Mouse (Mus musculus) right cerebral cortex, postnatal 36 days (tissue): ENCODE measurements around the gene Arhgef40.
"Not testable (repeated sequence)": the region's sequence is repeated elsewhere in the genome, so short reads cannot be mapped to it uniquely, and the experiment has no call there.

Source experiments
- DNase-seq, 2 experiments: peaks; one replicate each; pipeline ENCODE4 v3.0.0; 2022; ENCODE audit warnings: low spot score in 2 of 2, mixed read lengths in 1 of 2

Gene Arhgef40

GRCm38 (mm10) chr14:52019051-52019589, 34.6 kb downstream of the Arhgef40 start:
- no peak for DNase-seq

- DNase-seq: peak; percentile 98
Measured at GRCm38 (mm10) chr14:52019590-52020340, 35.2 kb downstream of the Arhgef40 start.

- peak; percentile 56 to 69 for DNase-seq
Measured at GRCm38 (mm10) chr14:52020486-52021137, 36.1 kb downstream of the Arhgef40 start, which contains the start of gene Zfp219. Gene Zfp219 (minus strand): TSS chr14:52020733.

GRCm38 (mm10) chr14:52021138-52021529, 36.6 kb downstream of the Arhgef40 start:
- no peak for DNase-seq

DNA sequence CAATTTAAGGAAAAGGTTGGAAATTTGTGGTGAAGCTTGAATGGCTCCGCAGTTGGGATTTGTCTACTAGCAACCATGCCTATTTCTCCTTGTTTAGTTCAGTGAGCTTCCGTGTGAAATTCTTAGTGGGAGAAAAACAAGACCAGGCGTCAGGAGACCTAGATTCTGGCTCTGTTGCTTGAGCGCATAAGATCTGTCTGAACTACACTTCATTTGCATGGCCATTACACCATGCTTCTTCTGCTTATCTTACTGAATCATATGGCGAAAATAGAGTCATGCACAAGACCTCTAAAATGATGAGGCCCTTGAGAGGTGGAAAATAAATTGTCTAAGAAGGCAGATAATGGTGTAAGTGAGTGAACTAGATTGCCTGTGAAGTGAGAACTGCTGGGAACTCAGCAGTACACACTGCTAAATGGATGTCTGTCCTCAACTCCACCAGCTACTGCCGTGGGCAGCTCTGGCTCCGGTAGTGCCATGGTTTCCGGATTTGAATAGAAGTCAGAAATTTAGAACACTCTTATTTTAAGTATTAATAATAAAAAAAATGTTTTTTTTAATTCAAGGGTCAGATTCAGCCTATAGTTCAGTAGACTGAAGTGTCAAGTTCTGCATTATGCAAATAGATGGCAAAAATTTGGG, 37.2 kb downstream of the Arhgef40 start:
- no peak for DNase-seq

GRCm38 (mm10) chr14:52022244-52022708, 37.8 kb downstream of the Arhgef40 start:
- DNase-seq: no peak

GRCm38 (mm10) chr14:52022709-52023459, 38.4 kb downstream of the Arhgef40 start:
- DNase-seq: peak; percentile 75 to 78

DNA sequence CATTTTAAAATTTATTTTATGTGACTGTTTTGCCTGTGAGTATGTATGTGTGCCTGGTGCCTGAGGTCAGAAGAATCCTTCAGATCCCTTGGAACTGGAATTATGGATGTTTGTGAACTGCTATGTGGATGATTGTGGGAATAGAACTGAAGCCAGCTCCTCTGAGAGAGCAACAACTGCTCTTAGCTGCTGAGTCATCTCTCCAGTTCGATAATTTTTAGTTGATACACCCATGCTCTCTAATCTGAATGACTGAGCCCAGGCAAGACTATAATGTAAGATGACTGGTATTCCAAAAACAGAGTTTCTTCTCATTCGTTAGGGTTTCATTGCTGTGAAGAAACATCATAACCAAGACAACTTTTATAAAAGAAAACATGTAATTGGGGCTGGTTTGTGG, 39.6 kb downstream of the Arhgef40 start:
- DNase-seq: no peak

GRCm38 (mm10) chr14:52026342-52026741, 41.8 kb downstream of the Arhgef40 start:
- no peak for DNase-seq

DNA sequence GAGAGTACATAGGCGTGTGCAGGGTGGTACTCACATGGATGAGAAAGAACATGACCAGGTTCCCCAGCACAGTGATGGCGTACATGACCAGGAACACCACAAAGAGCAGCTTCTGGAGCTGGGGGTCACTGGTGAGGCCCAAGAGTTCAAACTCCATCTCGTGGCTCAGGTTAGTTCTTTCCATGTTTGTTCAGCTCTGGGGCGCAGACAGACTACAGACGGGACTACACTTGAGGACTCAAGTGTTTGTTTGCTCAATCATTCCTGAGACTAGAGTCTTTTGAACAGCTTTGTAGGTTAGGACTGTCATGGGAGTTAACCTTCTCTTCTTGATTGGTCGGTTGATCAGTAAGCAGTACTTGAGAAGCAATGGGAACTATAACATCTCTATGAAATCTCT, 51.4 kb downstream of the Arhgef40 start:
- DNase-seq: no peak

GRCm38 (mm10) chr14:52039332-52039731, 54.8 kb downstream of the Arhgef40 start:
- DNase-seq: no peak

GRCm38 (mm10) chr14:52042359-52042758, 57.8 kb downstream of the Arhgef40 start, which contains the start of gene Olfr221:
Gene Olfr221 (minus strand): TSS chr14:52042459.
- DNase-seq: not testable (repeated sequence)

DNA sequence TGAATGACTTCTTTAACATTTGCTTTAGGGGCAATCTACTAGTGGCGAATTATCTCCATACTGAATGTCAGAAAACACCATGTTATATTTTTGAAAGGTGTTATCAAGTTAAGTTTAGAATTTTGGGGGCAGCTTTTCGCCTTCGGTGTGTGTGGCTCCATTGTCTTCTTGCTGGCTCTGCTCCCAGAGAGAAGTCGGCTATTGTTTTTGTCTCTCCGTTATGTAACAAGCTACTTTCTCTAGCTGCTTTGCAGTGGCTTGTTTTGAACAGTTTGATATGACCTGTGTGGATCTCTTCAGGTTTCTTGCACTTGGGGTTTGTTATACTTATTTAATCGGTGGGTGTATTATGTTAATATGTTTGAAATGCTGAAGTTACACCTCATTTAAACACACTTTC, 58.9 kb downstream of the Arhgef40 start:
- no peak for DNase-seq

- no peak for DNase-seq
Measured at GRCm38 (mm10) chr14:52044901-52045678, 60.6 kb downstream of the Arhgef40 start.

GRCm38 (mm10) chr14:52045966-52046565, 61.5 kb downstream of the Arhgef40 start:
- DNase-seq: no peak

DNA sequence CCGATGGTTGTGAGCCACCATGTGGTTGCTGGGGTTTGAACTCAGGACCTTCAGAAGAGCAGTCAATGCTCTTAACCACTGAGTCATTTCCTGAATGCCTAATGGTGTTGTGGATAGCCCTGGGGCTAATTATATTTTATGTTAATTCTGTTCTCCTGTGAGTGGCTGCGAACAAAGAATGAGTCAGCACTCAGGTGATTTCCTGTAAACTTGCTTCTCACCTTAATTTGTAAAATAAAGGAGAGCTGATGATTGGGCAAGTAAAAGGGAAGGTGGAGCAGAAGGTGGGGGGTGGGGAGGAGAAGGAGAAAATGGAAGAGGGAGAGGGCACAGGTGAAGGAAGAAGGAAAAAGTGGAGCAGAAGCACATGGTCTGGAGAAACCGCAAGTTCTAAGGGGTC, 68.2 kb downstream of the Arhgef40 start:
- DNase-seq: not testable (repeated sequence)
